Mouse (Mus musculus) megakaryocyte, adult 5-6 weeks (primary cell): ENCODE data around the gene Eif2ak3. TPM values are rescaled to one million over a fixed set of nuclear protein-coding genes. Genes with fewer than 3 reads are reported as not detected.
"Not testable (repeated sequence)": the region's sequence is repeated elsewhere in the genome, so short reads cannot be mapped to it uniquely, and the experiment has no call there.

Experiments used
- ATAC-seq: 2 replicates; pipeline ENCODE4 v1.8.0; 2016; ENCODE audit warnings: mild to moderate bottlenecking, inconsistent platforms; ENCODE audit not compliant: poor library complexity, severe bottlenecking
- total RNA-seq, 2 experiments: library from RNA; stranded (forward) in 1 of 2; stranded (reverse) in 1 of 2; fragments of 153-499, 151-499 nt in 1 of 2; fragments of 221-1000, 200-1000 nt in 1 of 2; gene quantifications; 2 replicates each; pipeline versions ENCODE4 v1.2.3 to v1.2.4; 2015 to 2017

Gene Eif2ak3
- total RNA-seq (2015), result 22.1 and 25.0 TPM in 2 replicates
- 32.5 and 38.4 TPM in 2 replicates for total RNA-seq (2017)

DNA sequence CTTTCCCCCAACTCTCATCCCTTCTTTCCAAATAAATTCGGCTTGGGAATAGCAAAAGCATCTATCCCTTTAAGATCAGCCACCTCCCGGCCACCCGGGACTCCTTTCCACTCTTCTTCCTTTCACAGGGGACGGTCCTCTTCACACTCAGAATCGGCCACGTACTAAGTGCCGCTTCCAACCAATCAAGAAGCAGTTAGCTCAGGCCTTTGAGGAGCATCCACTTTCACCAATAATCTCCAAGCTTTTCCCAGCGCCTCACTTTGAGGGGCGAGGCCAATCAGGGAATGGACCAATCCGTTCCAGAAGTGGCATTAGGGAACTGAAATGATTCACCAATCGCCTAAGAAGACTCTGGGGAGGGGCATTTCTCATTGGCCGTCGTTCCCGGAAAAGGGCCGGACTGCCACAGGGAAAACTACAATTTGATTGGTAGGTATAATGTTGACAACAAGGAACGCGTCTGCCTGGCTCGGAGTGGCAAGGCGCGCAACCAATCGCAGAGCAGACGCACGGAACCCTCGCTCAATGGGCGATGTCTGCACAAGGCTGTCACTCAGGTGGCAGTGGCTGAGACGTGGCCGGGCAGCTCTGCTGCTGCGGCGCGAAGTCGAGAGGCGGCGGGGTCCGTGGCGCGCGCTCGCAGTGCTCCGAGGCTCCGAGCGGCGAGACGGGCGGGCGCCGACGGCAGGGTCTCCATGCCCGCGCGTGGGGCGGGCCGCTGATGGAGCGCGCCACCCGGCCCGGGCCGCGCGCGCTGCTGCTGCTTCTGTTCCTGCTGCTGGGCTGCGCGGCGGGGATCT is at the start of gene Eif2ak3:
TSS of gene Eif2ak3 (plus strand) at position 514 of the 803 bp plus-strand sequence.
- ATAC-seq, result peak; percentile 92

DNA sequence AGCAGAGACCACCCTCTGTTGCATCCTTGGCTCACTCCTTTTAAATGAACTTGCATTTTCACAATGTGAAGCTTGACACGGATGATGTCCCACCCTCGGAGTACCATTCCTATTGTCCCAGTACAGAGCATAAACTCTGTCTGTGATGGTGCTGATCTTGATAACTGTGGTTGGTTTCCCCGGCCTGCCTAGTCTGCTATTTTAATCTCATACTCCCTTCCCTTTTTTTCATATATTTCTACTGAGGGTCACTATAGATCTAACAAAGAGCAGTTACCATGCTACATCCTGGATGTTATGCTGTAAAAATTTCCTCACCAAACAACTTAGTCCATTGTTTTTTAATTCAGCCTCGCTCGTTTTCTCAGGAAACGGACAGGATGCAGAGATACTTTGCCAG is 47.4 kb upstream of the Eif2ak3 start:
- ATAC-seq, result no peak

DNA sequence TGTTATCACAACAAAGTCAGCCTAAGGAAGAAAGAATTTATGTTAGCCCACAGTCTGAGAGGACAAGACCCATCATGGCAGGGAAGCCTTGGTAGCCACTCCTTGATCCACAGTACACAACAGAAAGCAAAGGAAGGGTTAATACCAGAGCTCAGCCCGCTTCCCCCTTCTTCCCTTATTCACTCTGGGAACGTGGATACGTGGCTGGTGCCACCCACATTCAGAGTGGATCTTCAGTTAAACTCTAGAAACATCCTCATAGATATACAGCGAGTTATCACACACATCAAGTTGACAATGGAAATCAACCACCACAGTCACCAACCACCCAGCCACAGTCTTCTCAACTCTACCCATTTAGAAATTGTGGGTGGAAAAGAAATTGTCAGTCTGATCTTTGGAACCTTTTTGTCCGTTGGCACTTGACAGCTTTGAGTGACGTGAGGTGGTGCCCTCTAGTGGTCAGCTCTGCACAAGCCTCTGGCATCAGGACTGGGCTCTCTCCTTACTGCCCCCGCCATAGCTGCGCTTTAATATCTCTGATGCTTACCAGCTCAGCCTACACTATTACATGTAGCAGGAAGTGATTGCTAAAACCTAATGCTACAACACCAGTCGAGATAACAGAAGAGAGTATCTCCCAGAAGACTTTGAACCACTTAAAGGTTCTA is 46.6 kb upstream of the Eif2ak3 start:
- peak; percentile 96 for ATAC-seq

GRCm38 (mm10) chr6:70804632-70805031 is 39.7 kb upstream of the Eif2ak3 start:
- peak; percentile 82 for ATAC-seq

DNA sequence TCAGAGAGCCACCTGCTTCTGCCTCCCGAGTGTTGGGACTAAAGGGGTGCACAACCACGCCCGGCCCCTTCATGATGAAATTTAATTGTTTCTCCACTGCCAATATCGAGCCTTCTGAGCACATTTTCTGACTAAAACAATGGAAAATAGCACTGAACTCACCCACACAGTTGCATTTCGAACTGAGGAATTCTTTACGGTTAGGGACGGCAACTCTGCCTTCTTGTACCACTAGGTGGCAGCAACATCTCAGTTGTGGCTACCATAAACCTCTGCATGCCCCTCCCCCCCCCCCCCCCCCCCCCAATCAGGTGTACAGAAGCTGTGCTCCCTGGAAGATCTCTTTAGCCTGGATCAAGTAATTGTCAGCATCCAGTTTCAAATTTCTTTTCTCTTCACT is 39.0 kb upstream of the Eif2ak3 start:
- ATAC-seq, result peak; percentile 79

DNA sequence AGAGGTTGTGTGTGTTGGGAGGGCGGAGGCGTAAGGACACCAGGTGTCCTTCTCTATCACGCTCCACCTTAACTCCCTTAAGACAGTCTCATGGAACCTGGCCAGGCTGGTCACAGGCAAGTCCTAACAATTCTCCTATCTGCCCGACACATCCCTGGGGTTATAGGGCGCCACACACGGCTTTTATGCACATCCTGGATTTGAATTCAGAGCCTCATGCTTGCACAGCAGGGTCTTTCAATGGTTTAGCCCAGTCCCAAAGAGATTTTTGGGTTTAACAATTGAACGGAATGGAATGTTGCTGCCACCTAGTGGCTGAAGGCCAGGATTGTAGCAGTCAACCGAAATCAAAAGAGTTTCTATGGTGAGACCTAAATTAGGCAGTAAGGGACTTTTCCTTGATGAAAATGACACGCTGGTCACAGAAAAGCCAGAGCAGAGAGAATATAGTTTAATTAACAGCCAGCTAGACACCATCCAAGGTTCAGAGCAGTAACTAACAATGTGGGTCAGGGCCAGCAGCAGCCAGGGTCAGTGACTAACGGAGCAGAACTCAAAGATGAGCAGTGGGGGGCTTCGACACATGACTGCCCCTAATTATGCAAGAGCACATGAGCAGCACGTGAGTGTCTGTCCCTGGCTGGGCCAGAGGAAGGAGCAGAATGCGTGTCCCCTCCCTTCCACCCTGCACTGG is 38.3 kb upstream of the Eif2ak3 start:
- ATAC-seq, result peak; percentile 81

DNA sequence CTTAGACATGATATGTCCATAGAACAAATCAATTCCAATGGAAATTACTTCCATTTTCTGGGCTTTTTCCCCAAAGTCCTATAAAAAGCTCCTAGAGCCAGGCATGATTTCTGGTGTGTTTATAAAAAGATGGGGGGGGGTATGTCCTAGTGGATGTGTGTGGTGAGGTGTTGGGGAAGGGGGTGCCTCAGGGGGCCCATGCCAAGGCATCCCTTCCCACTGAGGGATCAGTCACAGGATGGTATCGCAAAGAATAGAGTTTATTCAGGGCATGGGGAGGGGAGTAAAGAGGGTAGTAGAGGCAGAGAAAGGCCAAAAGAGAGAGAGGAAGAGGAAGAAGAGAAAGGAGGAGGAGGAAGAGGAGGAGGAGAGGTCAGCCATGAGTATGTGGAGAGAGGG is 37.8 kb upstream of the Eif2ak3 start:
- no peak for ATAC-seq

- ATAC-seq, result no peak
Measured at GRCm38 (mm10) chr6:70810524-70810923, 33.8 kb upstream of the Eif2ak3 start.

- ATAC-seq, result peak; percentile 96
Measured at GRCm38 (mm10) chr6:70811557-70812525, 32.5 kb upstream of the Eif2ak3 start.

DNA sequence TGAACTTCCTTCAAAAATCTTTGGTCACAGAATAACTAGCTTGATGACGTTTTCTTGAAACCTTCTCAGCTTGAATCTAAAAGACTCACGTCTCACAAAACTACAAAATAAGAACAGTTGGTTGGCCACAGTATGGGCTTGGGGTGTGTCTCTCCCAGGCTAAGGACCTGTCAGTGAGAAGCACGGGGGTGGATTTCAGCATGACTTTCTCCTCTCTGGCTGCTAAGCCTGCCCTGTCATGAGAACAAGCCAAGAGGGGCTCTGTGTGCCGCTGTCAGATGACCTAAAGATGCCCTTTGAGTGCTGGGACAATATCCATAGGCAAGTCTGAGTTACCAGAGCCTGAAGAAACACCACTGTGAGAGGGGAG is 31.8 kb upstream of the Eif2ak3 start:
- no peak for ATAC-seq

- ATAC-seq, result peak; percentile 58; the same call in 1 of the 2 replicates
Measured at GRCm38 (mm10) chr6:70813921-70814628, 30.2 kb upstream of the Eif2ak3 start.

DNA sequence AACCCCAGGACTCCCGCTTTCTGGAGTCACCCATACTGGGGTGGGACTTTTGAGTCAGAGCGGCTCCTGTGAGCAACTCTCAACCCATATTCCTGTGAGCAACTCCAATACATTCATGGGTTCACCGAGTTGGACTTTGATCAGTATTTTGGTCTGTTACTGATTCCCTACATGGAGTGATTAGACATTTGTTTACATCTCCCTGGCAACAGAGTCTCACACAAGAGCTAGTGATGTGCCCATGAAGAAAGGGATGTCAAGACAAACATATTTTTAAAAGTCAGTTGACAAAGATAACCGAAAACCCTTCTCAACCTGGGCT is 29.7 kb upstream of the Eif2ak3 start:
- no peak for ATAC-seq

GRCm38 (mm10) chr6:70815471-70815870 is 28.8 kb upstream of the Eif2ak3 start:
- ATAC-seq, result no peak

DNA sequence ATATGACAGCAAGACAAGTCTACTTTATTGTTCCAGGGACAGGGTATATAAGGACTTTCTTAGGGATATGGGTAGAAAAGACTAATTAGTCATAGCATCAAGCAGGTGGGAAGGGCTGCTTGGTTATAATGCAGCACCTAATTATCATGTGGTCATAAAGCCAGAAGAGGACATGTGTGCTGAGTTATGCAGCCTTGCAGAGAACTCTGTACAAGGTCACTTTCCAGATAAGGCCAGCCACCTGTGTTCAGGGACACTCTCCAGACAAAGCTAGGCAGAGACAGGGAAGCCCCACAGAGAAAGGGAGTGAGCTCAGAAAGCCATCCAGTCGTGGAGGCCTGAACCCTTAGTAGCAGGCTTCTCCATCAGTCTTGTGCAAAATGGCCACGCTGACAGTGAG is 22.7 kb upstream of the Eif2ak3 start:
- ATAC-seq, result no peak

DNA sequence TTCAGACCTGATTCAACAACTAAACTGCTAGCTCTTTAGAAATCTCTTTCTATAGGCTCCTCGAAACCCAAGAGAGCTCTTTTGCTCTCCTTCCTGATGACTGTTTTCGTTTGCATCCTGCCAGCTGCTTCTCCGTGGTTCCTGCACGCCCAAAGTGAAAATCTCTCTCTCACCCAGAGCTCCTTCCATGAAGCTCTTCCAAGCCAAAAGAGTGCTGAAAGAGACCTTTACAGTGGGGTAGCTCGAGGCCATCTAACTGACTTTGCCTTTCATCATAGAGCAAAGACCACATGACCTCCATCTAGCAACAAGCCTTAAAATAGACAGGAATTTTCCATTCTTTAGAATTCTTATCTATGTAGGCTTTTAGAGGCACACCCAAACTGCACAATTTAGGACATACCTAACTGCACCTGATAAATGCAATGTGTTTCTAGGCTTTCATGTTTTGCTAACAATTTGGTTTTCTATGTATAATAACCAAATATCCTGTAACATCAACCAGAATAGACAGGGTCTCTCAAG is 21.9 kb upstream of the Eif2ak3 start:
- ATAC-seq, result no peak

DNA sequence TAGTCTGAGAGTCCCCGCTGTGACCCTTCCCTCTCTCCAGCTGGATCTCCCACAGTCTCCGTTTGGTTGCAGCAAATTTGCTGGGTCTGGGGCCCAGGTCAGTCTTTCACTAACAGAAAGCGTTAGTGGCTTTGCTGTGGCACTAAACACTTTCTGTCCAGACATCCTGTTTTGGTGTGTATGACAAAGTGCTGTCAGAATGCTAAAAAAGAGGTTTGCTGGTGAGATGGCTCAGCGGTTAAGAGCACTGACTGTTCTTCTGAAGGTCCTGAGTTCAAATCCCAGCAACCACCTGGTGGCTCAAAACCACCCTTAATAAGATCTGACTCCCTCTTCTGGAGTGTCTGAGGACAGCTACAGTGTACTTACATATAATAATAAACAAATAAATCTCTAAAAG is 21.0 kb upstream of the Eif2ak3 start:
- not testable (repeated sequence) for ATAC-seq

DNA sequence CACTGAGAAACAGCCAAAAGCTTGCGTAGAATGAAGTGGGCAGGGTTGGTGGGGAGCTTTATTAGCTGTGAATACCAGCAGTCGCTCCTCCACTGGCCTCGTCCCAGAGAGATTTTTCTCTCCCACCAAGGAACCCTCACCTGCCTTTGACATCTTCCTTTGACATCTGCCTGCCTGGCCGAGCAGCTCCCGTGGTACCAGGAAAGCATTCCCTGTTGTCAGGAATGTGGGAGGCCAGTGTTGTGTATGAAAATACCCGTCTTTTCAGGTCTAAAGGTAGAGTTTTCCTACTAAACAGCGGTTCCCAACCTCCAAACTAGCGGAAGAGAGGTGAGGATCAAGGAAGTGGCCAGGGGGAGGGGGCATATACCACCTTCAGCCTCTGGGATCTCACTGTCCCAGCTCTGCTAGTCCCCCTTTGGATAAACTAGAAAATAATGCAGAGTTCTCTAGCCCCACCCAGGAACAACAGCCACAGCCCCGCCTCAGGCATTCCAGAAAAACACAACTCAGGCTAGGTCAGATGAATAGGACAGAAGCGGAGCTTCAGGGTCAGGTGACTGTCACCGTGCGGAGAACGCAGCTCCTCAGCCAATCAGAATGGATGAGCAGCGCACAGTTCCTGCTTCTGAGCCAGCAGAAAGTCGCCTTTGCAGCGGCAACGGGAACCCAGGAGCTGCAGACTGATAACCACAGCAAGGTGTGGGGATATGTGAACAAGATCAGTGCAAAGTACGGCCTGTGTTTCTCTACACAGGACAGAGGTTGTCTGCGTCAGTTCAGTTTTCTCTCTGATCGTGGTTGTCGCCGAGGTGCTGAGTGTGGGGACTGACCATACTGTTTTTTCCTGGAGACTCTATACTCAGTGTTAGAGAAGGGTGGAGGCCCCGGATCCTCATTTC is 20.0 kb upstream of the Eif2ak3 start:
- peak; percentile 96 for ATAC-seq

- peak; percentile 61 for ATAC-seq
Measured at GRCm38 (mm10) chr6:70824987-70825337, 19.4 kb upstream of the Eif2ak3 start.

DNA sequence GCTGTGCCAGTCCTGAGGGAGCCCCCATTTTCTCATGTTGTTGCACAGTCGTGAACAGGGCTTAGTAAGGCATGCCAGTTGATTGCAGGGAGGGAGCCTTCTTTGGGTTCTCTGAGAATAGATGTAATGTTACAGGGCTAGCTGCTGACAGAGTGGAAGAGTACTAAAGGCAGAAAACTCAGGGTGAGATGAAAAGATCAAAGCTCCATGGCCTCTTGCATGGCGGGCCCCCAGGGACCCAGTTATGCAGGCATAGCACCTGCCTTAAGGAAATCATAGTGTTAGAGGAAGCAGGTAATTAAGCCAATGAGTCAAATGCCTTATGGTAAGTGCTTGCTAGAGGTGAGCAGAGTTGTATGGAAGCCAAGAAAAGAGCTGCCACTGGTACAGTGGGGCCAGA is 14.9 kb upstream of the Eif2ak3 start:
- no peak for ATAC-seq
